Mouse (Mus musculus): ENCODE results near the gene Slc19a2. TPM values are rescaled to one million over a fixed set of nuclear protein-coding genes. Genes with fewer than 3 reads are reported as not detected.
A peak's percentile ranks its signal among the peaks of the same experiment; 100 is the strongest.

The Slc19a2 gene
- 26.0 and 27.7 TPM in 2 replicates for polyA plus RNA-seq (2015; fragmentation: Nextera tagmentation; extraction: Ambion mirVana)

DNA sequence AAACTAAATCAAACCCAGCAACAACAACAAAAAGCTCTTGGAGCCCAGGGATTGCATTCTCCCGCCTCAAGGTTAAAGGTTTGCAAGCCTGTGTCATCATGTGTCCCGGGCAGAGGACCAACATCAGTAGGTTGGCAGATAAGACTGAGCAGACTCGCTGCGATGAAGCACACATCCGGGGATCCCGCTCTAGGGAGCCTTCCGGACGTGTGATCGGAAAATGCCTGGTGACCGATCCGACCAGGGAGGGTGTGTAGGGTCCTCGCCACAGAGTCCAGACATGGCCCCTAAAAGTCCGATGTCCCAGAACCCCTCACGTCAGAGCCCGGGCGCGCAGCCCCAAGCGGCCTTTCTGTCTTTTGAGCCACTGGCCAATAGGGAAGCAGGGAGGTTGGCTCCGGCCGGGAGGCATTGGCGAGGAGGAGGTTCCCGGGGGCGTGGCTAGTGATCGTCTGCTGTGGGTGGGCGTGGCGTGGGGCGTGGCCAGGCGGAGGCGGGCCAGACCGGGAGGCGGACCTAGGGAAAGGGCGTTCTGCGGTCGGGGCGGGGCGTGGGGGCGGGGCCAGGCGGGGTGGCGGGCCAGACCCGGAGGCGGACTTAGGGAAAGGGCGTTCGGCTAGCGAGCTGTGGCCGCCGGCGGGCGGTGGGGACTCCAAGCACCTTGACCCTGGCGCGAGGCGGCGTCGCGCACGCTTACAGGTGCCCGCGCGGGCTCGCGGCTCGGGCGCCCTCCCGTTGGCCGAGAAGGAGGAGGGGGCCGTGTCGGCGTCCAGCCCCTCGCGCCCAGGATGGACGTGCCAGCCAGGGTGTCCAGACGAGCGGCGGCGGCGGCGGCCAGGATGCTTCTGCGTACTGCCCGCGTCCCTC, at the start of gene Slc19a2:
Gene Slc19a2 (plus strand): TSS at position 582 of the 867 bp plus-strand sequence.
- peak; percentile 91 for ATAC-seq (ENCODE audit: insufficient read depth)
- Histone ChIP-seq H3K27ac (replicated peaks) (peak within 1 kb of the TSS; percentile 85), H3K36me3 (replicated peaks) (no peaks in the 10 kb centered on the region), H3K9me3 (replicated peaks) (no peaks in the 10 kb centered on the region), H3K27me3 (no peaks in the 10 kb centered on the region), H3K4me1 (replicated peaks) (peaks cover 48% of the 10 kb centered on the region), H3K4me3 (replicated peaks) (peak within 1 kb of the TSS; percentile 83), H3K4me2 (peak within 1 kb of the TSS; percentile 90), H3K9ac (peak within 1 kb of the TSS; percentile 89)
- WGBS (ENCODE audit: insufficient replicate concordance), result under 1% methylated on average over 79 of the region's 79 CpGs

DNA sequence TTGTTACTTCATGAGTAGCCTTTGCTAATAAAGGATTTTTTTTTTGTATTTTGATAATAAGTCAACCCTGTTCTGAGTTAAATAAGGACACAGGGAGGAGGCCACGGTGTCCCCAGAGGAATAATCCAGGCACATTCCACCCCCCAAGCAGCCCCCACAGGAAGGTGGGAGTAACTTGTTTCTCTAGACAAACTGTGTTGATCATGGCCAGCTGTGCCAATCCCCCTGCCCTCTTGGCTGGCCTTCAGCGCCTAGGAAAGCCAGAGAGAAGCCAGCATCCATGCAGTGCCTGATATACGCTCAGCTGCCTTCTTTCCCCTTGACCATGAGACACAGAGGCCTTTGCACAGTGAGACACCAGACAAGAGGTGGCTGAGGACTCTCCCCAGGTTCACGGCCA, 49.3 kb upstream of the Slc19a2 start:
- no peak for ATAC-seq (ENCODE audit: insufficient read depth)
- Histone ChIP-seq H3K9ac (no peak overlapping the region), H3K27me3 (no peaks in the 10 kb centered on the region), H3K4me3 (replicated peaks) (no peak overlapping the region), H3K4me1 (replicated peaks) (no peaks in the 10 kb centered on the region), H3K27ac (replicated peaks) (no peak overlapping the region), H3K4me2 (no peak overlapping the region), H3K9me3 (replicated peaks) (no peaks in the 10 kb centered on the region), H3K36me3 (replicated peaks) (peaks cover 13% of the 10 kb centered on the region; the same call in 1 of the 2 replicates)
- WGBS (ENCODE audit: insufficient replicate concordance), result 61% methylated on average over 4 of the region's 4 CpGs

DNA sequence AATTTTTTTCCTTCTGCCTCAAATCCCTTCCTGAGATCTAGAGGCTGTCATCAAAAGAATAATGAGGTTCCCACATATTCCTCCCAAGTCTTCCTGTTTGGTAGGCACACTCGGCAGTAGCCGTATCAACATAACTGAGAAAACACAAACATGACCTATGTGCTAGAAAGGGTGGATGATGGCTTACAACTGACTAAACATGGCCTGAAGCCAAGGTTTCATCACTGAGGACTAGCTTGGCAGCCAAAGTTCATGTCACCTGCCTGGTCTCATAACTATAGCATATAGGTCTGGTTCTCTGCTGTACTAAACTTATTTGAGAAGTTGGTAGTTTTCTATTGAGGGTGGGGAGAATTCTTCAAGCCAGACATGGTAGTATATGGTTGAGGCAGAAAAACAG, 40.4 kb upstream of the Slc19a2 start:
- Histone ChIP-seq H3K4me3 (replicated peaks) (no peak overlapping the region), H3K36me3 (replicated peaks) (peaks cover 15% of the 10 kb centered on the region), H3K27ac (replicated peaks) (no peak overlapping the region), H3K4me2 (no peak overlapping the region), H3K4me1 (replicated peaks) (no peaks in the 10 kb centered on the region), H3K27me3 (no peaks in the 10 kb centered on the region), H3K9ac (no peak overlapping the region), H3K9me3 (replicated peaks) (no peaks in the 10 kb centered on the region)
- 60% methylated on average over 2 of the region's 2 CpGs for WGBS (ENCODE audit: insufficient replicate concordance)
- peak; percentile 57 for ATAC-seq (ENCODE audit: insufficient read depth)

DNA sequence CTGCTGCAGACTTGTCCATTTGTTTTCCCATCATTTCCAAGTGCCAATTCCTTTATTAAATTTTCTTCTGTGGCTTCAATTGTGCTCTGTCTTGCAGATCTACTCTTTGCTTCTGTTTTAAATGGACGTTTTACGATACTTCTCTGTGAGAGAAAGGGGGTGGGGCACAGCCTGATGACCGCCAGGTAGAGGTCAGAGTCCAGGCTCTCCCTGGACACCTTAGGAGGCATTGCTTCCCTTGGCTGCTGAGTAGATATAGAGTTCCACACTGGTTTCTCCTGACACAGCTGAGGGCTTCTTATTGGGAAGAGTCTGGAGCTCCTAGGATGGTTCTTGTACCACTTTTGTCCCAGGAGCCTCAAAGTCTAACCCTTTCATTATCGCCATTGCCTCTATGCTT, 37.9 kb upstream of the Slc19a2 start:
- H3K36me3 ChIP-seq (replicated peaks), result peaks cover 8% of the 10 kb centered on the region; the same call in 1 of the 2 replicates

DNA sequence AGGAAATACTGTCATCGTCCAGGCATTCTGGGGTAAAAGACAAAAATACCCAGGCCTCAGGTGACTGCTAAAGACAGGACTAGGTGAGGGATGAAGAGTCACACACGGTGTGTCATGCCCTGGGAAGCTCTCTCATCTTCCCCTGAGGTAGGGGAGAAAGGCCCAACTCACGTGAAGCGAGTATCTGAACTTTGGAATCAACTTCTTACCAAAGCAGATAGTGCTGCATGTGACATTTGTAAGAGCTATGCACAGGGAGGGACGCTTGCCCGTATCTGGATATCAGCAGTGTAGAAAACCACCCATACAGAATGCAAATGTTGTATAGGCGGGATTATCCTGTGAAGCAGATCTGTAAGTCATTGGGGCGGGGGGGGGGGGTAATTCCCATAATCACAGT, 36.2 kb upstream of the Slc19a2 start:
- no peaks in the 10 kb centered on the region; the same call in 1 of the 2 replicates for H3K4me1 ChIP-seq (replicated peaks)
- H3K27me3 ChIP-seq, result peaks cover 3% of the 10 kb centered on the region; the same call in 1 of the 2 replicates
- 55% methylated on average over 8 of the region's 8 CpGs for WGBS (ENCODE audit: insufficient replicate concordance)
- H3K9me3 ChIP-seq (replicated peaks), result no peaks in the 10 kb centered on the region
- peaks cover 8% of the 10 kb centered on the region for H3K36me3 ChIP-seq (replicated peaks)
- H3K4me3 ChIP-seq (replicated peaks), result no peak overlapping the region
- ATAC-seq (ENCODE audit: insufficient read depth), result no peak
- H3K9ac ChIP-seq, result no peak overlapping the region
- H3K27ac ChIP-seq (replicated peaks), result no peak overlapping the region
- H3K4me2 ChIP-seq, result no peak overlapping the region

More for the DNA sequence above, 37.9 kb upstream of the Slc19a2 start:
- no peak overlapping the region for H3K9ac ChIP-seq
- H3K27me3 ChIP-seq, result no peaks in the 10 kb centered on the region
- no peaks in the 10 kb centered on the region for H3K4me1 ChIP-seq (replicated peaks)
- no peak overlapping the region for H3K27ac ChIP-seq (replicated peaks)
- H3K4me2 ChIP-seq, result no peak overlapping the region
- no peaks in the 10 kb centered on the region for H3K9me3 ChIP-seq (replicated peaks)
- WGBS (ENCODE audit: insufficient replicate concordance), result 66% methylated on average over 4 of the region's 4 CpGs
- H3K4me3 ChIP-seq (replicated peaks), result no peak overlapping the region
- ATAC-seq (ENCODE audit: insufficient read depth), result no peak

DNA sequence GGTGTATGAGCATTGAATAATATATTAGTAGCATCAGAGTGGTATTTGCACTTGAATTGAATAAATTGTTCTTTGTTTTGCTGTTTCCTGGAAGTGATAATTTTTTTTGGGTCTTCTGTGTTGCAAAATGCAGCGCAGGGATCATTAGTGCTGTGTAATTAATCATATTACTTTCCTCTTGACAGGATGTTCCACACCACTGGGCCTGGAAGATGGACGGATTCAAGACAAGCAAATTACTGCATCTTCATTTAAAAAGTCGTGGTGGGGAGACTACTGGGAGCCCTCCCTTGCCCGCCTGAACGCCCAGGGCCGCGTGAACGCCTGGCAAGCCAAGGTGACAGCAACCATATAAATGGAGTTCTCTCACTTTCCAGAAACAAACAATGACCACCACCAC, 34.7 kb upstream of the Slc19a2 start:
- Histone ChIP-seq H3K4me2 (no peak overlapping the region), H3K9me3 (replicated peaks) (no peaks in the 10 kb centered on the region), H3K27me3 (peaks cover 5% of the 10 kb centered on the region; the same call in 1 of the 2 replicates), H3K4me3 (replicated peaks) (no peak overlapping the region), H3K36me3 (replicated peaks) (peaks cover 6% of the 10 kb centered on the region), H3K9ac (no peak overlapping the region), H3K27ac (replicated peaks) (no peak overlapping the region), H3K4me1 (replicated peaks) (no peaks in the 10 kb centered on the region; the same call in 1 of the 2 replicates)
- WGBS (ENCODE audit: insufficient replicate concordance), result 66% methylated on average over 8 of the region's 8 CpGs
- ATAC-seq (ENCODE audit: insufficient read depth), result no peak

DNA sequence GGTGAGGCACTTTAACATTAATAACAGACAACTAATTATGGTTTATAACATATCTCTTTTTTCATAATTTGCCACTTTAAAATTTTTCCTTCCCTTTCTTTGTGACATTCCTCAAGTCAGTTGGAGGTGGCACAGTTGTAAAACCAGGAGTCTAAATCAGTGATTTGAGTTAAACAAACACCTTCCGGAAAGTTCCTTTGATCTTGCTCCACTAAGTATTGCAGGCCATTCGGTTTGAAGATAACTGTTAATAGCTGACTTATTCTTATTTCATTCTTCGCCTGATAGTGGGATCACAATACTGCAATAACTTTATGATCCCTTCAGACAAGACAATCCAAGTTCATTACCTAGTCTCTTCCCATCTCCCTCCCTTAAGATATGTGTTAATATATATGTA, 33.7 kb upstream of the Slc19a2 start:
- Histone ChIP-seq H3K4me2 (no peak overlapping the region), H3K4me1 (replicated peaks) (no peaks in the 10 kb centered on the region; the same call in 1 of the 2 replicates), H3K9me3 (replicated peaks) (no peaks in the 10 kb centered on the region), H3K36me3 (replicated peaks) (peaks cover 3% of the 10 kb centered on the region; the same call in 1 of the 2 replicates), H3K9ac (no peak overlapping the region), H3K27ac (replicated peaks) (no peak overlapping the region), H3K4me3 (replicated peaks) (no peak overlapping the region), H3K27me3 (peaks cover 5% of the 10 kb centered on the region; the same call in 1 of the 2 replicates)
- WGBS (ENCODE audit: insufficient replicate concordance), result 50% methylated on average over 3 of the region's 3 CpGs
- no peak for ATAC-seq (ENCODE audit: insufficient read depth)

DNA sequence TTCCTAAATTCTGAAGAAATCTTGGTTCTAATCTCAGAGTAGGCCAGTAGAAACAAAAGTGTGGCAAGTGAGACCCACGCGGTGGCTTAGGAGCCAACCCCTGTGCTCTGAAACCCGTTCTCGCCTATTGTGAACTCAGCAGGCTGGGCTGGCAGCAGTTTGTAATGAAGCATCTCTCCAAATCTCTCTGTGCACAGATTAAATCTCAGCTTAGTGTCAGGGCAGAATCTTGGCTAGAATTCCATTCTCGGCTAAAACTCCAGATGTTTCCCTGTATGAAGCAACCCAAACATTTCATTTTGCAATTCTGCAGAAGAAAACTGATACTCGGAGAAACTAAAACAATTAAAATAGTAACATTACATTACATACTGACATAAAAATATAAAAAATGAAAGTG, 33.3 kb upstream of the Slc19a2 start:
- WGBS (ENCODE audit: insufficient replicate concordance), result 67% methylated on average over 6 of the region's 6 CpGs
- Histone ChIP-seq H3K27ac (replicated peaks) (no peak overlapping the region), H3K9me3 (replicated peaks) (no peaks in the 10 kb centered on the region), H3K27me3 (peaks cover 5% of the 10 kb centered on the region; the same call in 1 of the 2 replicates), H3K4me1 (replicated peaks) (no peaks in the 10 kb centered on the region; the same call in 1 of the 2 replicates), H3K36me3 (replicated peaks) (peaks cover 3% of the 10 kb centered on the region; the same call in 1 of the 2 replicates), H3K9ac (no peak overlapping the region), H3K4me2 (no peak overlapping the region), H3K4me3 (replicated peaks) (no peak overlapping the region)
- no peak for ATAC-seq (ENCODE audit: insufficient read depth)

DNA sequence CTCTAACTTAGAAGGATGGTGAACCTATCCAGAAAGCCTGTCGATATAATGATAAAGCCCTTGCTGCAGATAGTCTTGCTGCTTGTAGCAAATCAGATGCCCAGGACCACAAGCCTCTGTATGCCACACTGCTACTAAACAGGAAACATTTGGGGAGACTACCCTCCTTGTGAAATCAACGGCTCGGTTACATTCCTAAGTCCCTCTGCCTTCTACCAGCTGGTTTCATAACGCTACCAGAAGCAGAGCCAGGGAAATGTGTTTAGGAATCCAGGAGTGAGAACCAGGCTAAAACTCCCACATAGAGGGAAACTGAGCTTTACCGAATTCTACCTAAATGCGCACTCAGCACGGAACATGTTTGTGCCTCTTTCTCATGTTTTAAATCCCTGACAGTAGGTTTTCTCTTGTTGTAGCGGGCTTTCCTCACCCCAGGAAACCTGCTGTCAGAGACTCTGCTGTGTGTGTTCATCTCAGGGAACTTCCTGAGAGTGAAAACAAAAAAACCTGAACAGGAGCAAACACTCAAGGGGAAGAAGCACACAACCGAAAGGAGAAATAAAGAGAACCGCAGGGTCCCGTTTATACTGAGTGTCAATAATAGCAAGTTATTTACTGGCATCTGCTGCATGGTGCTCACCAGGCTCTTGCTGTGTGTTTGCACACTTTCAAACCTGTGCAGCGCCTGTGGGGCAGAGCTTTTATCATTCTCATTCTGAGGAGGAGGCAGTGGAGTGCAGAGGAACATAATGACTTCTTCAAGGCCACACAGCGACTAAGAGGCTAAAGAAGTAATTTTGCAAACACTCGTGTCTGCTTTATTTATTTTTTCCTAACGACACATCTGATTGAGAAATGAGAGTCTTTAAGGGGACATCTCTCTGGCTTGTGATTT, 30.8 kb upstream of the Slc19a2 start:
- Histone ChIP-seq H3K27ac (replicated peaks) (no peak overlapping the region), H3K4me3 (replicated peaks) (no peak overlapping the region), H3K27me3 (peaks cover 5% of the 10 kb centered on the region; the same call in 1 of the 2 replicates), H3K4me2 (peak overlapping the region; percentile 16), H3K9me3 (replicated peaks) (no peaks in the 10 kb centered on the region), H3K36me3 (replicated peaks) (no peaks in the 10 kb centered on the region; the same call in 1 of the 2 replicates), H3K9ac (no peak overlapping the region), H3K4me1 (replicated peaks) (no peaks in the 10 kb centered on the region; the same call in 1 of the 2 replicates)
- ATAC-seq (ENCODE audit: insufficient read depth), result no peak
- 21% methylated on average over 15 of the region's 15 CpGs for WGBS (ENCODE audit: insufficient replicate concordance)

DNA sequence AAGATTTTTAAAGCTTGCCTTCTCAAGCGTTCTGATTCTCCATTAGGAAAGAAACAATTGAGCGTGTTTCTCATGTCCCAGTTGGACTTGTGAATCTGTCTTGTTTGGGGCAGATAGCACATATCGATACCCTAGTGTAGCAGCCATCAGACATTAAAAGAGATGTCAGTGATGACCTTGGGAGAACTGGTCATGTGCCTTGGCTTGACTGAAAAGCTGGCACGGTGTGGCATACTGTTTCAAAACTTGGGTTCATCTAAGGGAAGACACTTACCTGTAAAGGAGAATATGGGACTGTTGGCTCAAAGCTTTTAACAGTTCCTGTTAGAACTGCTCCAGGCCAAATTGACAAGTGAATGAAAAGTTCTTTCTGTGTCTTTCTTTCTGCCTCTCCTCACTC, 28.6 kb upstream of the Slc19a2 start:
- Histone ChIP-seq H3K4me1 (replicated peaks) (no peaks in the 10 kb centered on the region; the same call in 1 of the 2 replicates), H3K9ac (no peak overlapping the region), H3K4me2 (no peak overlapping the region), H3K27ac (replicated peaks) (no peak overlapping the region), H3K27me3 (peaks cover 5% of the 10 kb centered on the region; the same call in 1 of the 2 replicates), H3K36me3 (replicated peaks) (no peaks in the 10 kb centered on the region; the same call in 1 of the 2 replicates), H3K9me3 (replicated peaks) (no peaks in the 10 kb centered on the region), H3K4me3 (replicated peaks) (no peak overlapping the region)
- WGBS (ENCODE audit: insufficient replicate concordance), result 63% methylated on average over 4 of the region's 4 CpGs
- no peak for ATAC-seq (ENCODE audit: insufficient read depth)

DNA sequence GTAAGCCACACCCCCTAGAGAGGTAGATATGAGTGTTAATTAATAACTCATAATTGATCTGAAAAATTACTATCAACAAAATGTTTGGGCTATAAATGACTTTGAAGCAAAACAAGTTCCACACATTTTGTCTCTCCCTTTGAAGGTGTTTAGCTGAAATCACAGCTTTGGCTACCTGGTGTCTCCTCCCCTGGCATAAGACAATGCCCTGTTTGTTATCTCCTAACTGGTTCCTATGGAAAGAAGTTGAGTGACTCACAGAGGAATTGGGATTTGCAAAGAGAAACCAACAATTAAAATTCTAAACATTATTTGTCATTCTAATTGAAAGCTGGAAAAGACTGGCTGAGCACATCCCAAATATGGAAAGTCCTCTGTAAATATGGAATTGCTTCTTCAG, 25.8 kb upstream of the Slc19a2 start:
- Histone ChIP-seq H3K36me3 (replicated peaks) (no peaks in the 10 kb centered on the region), H3K9me3 (replicated peaks) (no peaks in the 10 kb centered on the region), H3K27me3 (no peaks in the 10 kb centered on the region; the same call in 1 of the 2 replicates), H3K9ac (no peak overlapping the region), H3K27ac (replicated peaks) (no peak overlapping the region), H3K4me3 (replicated peaks) (no peak overlapping the region), H3K4me2 (no peak overlapping the region), H3K4me1 (replicated peaks) (no peaks in the 10 kb centered on the region)
- ATAC-seq (ENCODE audit: insufficient read depth), result no peak
